Mouse (Mus musculus) kidney, postnatal 4 days (tissue): ENCODE data around the gene Fbp1.
A peak's percentile ranks its signal among the peaks of the same experiment; 100 is the strongest.
"Not testable (repeated sequence)": the region's sequence is repeated elsewhere in the genome, so short reads cannot be mapped to it uniquely, and the experiment has no call there.

ENCODE experiments used
- DNase-seq, 2 experiments: peaks; one replicate each; pipeline ENCODE4 v3.0.0; 2021; ENCODE audit warnings: mixed read lengths in 2 of 2

Gene Fbp1

DNA sequence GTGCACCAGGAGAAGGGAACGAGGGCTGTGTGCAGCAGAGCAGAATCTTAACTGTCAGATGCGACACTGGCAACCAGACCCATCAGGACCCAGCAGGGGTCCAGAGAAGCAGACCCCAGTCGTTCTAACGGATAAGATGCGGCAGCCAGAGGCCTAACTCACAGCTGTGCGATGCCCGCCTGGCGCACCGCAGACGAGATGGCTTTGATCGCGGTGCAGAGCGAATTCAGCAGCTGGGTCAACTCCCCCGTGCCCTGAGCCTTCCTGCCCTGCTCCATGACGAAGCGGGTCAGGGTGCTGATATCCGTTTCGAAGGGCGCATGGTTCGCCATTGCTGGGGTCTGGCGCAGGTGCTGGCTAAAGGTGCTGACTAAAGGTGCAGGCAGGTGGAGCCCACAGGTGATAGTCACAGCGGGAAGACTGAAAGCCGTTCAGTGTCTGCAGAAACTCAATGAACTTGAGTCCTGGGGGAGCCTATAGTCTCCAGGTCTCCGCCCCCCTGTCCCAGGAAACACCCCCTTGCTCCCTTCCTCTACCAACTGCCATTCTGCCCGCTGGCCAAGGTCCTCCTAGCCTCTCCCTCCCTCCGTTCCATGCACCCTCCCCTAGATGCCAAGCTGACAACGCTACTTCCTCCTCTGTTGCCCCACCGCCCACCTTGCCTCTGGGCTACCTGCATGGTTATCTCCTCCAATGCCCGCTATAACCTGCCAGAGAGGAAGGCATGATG lies at the start of gene Fbp1:
Gene Fbp1 (minus strand): TSS at position 571 of the 730 bp plus-strand sequence.
- peak; percentile 49 to 67 for DNase-seq

DNA sequence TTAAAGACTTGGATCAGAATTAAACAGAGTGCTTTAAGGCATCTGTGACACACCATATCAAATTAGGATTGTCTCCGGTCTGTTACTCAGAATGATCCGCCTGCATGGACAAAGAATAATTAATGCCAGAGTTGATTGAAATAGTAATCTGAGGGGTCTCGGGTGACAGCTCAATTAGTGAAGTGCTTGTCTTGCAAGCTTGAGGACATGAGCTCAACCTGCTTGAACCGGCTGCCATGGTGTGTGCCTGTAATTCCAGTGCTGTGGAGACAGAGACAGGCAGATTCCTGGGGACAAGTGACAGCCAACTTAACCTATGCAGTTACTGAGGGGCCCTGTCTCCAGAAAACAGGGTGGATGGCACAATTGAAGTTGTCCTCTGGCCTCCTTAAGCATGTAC lies 44.4 kb upstream of the Fbp1 start:
- no peak for DNase-seq

DNA sequence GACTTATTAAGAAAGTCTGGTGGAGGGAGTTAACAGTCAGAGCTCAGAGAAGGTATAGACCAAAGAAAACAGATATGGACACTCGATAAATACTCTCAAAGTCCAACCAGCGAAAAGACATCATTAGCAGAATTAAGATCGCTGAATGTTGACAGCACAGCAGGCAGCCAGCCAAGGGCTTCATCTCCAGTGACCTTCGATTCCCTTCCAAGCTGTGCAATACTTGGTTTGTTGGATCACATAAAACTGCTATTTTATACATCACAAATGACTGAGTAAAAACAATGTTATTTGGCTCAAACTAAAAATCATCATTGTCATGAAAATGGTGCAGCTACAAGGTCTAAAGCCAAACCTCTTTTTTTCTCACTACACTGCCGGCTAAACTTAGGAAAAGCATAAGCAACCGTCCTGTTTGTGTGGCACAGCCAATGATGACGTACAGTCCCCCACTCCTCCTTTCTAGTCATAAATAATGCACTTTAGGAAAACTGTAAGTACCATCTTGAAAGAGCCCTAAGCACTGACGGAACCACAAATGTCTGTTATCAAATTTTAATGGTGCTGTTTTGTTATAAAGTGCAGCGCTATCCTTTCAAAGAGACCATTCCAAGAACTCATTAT lies 41.8 kb upstream of the Fbp1 start:
- DNase-seq = peak; percentile 84 to 86

DNA sequence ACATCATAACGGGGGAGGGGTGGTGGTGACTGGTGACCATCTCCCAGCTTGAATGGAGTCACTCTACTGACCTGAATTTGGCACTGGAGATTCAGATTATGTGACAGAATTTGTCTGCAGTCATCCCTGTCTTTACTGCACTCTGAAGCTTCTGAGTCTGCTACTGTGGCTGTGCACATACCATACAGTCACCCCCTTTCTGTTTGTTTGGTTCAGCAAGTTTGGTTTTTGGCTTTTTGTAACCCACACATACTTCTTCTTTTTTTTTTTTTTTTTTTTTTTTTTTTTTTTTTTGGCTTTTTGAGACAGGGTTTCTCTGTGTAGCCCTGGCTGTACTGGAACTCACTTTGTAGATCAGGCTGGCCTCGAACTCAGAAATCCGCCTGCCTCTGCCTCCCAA lies 41.1 kb upstream of the Fbp1 start:
- not testable (repeated sequence) for DNase-seq

DNA sequence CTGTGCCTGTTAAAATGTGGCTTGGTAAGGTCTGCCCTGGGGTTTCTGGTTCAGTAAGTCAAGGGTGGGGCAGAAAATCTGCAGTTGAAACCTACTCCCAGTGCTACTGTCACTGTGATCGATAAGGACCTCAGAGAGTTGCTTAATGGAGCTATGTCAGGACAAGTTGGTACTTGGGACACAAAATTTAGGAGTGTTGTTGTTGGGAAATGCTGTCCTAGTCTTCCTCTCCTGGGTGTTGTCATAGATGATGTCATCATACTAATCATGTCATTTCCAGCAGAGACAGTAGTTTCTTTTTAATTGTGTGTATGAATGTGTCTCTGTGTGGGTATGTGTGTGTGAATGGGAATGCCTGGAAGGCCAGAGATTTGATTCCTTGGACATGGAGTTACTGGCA lies 39.4 kb upstream of the Fbp1 start:
- no peak for DNase-seq

DNA sequence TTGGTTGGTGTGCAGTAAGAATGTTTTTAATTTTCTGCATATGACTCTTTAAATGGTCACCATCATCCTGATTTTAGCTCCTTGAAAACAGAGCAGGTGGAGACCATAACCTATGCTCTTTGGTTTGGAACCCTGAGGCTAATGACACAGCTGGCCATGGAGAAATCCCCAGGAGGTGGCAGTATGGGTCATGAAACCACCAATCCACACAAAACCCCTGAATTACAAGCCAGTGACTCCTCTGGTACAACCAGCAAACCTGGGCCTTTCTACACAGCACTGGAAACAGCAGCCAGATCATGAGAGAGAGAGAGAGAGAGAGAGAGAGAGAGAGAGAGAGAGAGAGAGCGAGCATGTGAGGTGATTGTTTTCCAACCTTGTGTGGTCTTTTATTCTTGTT lies 38.4 kb upstream of the Fbp1 start:
- peak; percentile 76 to 81 for DNase-seq

DNA sequence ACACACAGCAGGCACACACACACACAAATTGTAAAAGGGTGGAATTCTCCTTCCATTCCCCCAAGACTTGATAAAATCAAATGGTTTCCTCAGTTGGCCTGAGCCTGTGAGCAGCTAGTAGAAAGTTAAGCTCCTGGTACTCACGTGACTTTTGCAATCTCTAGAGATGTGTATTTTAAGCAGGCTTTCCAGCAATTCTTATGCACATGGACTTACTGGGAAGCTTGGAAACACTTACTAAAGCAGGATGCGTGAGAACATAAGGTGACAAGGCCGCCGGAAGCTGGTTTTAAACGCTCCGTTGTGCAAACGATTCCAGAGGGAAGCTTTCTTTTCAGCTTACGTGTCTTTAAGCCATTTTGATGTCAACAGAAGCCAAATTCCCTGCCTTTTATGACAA lies 35.1 kb upstream of the Fbp1 start:
- no peak for DNase-seq

DNA sequence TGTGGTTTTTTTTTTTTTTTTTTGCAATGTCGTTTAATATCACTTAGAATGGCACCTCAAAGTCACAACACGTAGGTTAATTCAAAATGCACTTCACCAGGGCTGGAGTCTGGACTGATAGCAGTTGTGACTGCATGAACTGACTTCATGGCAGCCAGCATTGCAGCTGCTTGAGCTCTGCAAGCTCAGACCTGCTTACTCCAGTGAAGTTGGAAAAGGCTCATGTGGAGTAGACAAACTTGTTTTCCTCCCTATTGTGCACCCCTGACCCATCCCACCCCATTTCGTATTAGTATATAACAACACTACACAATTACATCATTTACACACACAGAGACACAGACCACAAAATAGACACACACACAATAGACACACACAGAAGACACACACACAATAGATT lies 34.6 kb upstream of the Fbp1 start:
- DNase-seq = no peak

DNA sequence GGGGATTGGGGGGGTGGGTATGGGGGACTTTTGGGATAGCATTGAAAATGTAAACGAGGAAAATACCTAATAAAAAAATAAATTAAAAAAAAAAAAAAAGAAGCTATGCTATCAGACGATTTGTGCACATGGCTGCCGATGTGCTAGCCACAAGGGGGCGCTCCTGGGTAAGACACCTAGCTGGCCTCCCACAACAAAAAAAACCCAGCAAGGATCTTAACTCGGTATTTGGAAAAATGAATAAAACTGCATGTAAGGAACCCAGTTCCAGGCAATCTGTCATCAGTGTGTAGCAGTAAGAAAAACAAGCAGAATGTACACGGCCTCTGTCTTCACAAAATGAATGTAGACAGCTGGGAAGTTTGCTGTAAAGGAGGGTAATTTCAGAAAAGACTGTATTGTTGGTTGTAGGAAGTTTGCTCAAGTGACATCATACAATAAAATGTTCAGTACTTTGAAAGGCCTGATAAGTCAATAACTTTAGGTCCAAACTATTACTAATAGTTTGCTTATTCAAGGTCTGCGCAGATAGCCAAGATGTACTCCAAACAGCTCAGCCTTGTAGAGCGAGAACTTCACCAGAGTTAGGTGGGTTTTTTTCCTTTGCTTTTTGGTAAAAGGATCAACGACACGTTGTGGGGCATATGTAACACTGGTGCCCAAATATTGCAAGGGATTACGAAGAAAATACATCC lies 31.7 kb upstream of the Fbp1 start:
- peak; percentile 92 to 93 for DNase-seq

DNA sequence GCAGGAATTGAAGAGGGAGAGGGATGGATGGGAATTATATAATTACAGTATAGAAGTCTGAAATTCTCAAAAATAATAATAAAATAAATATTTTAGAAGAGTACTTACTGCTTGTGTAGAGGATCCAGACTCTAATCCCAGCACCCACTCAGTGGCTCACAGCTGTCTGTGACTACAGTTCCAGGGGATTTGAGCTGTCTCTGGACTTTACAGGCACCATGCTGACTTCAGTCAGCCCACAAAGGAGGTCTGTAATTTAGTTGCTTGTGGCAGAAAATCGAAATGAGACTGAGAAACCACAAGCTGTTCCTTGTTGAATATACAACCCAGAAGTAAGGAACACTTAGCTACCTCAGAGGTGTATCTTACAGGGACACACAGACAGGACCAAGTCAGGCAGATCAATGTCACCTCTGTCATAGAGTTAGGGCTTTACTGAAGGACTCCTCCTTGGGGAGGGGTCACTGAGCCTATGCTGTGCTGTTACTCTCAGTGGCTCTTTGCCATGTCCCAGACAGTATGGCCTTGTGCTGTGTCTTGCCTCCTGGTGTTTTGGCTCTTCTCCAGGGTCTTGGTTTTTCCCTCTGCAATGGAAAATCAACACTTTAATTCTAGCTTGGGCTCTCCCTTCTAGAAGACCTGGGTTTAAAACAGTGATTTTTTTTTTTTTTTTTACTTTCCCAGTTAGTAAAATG lies 29.5 kb upstream of the Fbp1 start:
- no peak for DNase-seq

DNA sequence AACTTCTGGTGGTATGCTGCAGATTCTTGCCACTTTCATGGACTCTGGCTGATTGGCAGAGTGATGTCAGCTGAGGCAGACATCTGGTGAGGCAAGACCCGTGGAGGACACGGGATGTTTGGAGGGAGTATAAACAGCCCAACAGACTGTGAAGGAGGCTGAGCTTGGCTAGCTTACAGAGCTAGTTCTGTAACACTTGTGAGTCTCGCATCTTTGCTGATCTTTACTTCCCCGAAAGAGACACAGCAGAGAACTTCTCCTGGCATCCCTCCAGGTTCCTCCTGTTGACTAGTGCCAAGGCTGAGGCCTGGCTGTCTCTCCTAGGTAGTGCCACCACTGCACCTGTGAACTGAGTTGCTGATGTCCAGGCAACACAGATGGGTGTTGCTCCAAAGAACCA lies 28.6 kb upstream of the Fbp1 start:
- peak in 1 of 2 experiments; percentile 22 for DNase-seq

DNA sequence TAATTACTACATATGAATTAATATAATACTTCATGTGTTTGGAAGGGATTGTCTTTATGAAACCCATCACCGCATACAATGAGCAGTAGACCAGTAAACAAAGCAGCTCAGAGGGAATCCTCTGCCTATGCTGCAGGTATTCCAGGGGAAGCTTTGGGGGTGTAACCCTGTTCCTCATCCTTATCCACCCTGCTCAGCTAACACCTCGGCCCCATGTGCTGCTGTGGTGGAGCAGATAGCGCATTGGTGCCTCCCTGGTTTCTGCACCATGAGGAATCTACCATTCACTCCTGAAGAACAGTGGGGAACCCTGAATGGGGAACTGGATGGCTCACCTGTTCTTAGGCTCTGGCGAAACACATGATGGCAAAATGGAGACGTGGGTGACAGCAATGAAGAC lies 23.5 kb upstream of the Fbp1 start:
- DNase-seq = no peak

DNA sequence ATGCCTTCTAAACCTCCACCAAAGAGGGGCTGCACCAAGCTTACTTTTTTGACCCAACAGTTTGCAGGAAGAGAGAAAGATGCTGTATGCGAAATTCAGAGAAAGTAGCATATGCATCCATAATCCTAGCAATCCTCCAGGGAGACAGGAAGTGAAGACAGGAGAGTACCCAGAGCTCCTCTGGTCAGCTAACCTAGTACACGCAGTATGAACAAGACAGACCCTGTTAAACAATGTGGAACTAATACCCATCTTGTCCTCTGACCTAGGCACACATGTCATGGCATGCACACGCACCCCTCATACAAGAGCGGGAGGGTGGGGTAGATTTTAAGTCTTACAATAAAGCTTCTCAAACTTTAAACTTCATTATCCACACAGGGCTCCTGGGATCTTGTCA lies 22.1 kb upstream of the Fbp1 start:
- no peak for DNase-seq

DNA sequence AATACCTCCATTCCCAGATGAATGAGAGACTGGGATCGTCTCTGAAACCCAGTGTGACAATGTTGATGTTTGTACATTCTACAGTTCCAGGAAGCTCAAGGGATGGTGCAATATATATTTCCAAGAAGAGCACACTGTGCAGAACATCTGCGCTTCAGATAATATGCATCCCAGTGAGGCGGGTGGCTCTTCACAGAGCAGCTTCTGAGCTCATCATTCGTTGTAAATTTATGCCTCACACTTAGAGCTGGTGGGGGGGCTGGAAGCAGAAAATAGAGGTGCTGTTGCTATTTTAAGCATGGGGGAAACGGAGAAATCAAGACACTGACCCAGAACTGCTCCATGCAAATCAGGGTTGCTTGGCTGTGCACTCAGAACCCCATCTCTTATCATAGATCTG lies 21.7 kb upstream of the Fbp1 start:
- no peak for DNase-seq

DNA sequence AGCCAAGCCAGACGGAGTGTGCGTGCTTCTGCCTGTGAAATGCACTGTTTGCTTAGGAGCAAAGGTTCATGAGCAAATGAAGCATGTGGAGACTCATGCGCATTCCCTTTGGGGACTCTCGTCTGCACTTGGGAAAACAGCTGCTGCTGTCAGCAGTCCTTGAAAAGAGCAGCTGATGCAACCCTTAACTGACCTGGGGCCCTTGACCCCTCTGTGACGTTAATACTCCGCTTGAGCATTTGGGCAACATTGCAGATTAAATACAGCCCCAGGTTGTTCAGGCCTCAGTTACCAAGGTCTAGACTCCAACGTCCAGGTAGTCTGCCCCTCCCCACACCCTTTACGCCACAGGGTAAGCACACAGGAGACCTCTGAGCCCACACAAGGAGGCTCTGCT lies 20.1 kb upstream of the Fbp1 start:
- peak; percentile 71 to 81 for DNase-seq

DNA sequence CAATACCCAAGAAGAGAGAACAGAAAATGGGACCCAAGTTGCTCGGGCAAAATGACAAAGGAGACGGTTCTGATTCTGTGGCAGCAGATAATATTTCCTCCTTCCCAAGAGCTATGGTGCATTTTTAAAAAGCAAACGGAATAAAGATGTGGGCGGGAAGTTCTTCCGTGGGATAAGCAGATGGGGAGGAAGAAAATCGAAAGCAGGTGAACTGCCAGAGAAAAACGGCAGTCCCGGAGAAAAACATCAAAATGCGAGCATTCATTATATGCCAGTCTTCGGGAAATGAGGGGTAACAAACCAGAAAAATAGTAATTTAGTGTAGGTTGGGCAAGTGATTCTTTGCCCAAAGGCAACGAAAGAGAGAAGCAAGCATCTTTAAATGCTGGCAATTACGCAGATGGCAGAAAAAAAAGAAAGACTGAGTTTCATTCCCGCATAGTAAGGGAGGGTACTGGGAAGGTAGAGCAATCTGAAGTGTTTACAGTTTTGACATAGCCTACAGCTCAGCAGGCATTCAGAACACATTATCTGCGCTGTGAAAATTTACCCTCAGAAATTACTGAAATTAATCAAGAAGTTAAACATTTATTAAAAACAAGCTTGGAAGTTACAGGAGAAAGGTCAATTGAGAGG lies 19.6 kb upstream of the Fbp1 start:
- no peak for DNase-seq

DNA sequence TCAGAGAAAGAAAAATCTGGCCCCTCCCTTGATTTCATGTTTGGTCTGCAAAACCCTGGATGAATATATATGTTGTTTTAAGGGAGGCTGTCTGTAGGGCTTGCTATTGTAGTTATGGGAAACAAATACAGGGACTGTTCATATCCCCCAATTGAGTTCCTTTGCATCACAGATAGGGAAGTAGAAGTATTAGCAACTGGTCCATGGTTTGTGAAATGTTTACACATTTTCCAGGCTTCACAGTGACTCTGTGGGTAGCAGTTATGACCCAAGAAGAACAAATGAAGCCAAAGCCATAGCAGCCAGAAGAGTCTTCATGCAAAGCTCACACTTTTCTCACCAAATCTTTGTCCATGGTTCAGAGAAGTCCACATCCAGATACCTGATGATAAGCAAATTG lies 13.1 kb upstream of the Fbp1 start:
- no peak for DNase-seq

DNA sequence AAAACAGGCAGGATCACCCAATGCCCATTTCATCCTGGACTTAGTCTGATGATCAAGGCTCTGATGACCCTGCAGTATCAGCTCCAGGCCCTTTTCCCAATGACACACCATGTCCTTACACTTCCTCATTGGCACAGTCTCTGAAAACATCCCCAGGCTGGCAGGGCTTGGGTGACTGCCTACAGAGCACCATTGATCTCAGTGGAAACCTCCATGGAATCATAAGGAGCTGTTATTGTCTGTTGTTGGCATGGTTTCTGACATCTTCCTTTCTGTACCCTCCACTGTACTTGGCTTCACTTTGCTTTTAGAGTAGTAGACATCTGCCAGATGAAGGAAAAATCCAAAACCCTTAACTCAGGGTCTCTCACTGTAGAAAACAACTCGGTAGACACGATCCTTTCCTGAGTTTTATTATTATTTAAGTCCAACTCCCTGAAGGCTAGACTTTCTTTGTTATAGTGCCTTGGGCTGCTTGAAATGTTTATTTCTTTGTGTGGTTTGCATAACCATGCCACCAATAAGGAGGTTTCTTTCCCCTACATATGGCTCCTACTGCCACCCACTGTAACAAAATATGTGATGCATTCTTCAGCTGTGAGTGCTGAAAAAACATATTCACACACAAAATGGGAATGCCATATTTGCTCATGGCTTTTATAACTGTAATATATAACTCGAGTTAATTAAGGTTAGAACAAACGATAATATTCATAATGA lies 10.0 kb upstream of the Fbp1 start:
- no peak for DNase-seq

DNA sequence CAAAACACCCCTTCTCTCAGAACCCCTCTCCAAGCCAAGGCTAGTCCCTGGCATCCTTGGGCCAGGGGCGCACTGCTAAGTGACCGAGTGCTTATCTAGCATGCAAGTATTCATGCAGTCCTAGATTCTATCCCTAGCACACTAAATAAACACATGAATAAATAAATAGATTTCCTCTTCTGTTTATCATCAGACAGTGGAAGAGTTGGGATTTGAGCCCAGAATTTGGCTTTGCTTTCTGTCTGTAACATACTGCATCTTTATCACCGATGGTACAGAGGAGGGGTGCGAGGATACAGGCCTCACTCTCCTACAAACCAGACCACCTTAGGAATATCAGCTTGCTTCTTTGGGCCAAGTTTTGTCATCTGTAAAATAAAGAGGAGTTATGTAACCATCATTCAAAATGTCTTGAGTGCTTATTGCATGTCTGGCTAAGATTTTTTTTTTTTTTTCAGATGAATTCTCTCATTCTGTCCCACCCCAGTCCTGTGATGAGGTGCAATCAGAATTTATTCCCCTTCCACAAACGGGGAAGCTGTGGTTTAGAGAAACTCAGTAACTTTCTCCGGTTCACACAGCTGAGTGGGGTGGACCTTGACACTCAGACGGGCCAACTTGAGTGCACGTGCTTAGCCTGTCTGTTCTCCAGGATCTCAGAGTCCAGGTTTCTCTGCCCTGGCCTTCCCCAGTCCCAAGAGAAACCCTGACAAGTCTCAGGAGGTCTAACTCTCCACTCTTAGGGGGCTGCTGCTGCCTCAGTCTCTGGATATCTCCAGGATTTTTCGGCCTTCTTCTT lies 5.2 kb upstream of the Fbp1 start:
- DNase-seq = peak in 1 of 2 experiments; percentile 45

DNA sequence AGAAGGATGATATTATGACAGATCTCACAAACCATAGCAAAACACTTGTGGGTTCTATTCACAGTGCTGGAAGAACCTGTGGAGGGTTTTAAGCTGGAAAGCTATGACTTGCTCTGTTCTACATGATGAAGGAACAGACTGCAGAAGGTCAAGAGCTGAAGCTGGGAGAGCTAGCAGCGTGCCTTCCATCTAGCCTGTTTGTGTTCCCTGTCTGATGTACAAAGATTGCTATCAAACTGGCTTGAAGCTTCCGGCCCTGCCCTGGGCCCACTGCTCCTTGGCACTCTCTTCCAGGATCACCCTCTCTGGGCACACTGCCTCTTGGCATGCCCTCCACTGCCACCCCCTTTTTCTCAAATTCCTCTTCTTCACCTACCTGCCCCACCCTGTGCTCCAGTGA lies 1.2 kb upstream of the Fbp1 start:
- DNase-seq = no peak

DNA sequence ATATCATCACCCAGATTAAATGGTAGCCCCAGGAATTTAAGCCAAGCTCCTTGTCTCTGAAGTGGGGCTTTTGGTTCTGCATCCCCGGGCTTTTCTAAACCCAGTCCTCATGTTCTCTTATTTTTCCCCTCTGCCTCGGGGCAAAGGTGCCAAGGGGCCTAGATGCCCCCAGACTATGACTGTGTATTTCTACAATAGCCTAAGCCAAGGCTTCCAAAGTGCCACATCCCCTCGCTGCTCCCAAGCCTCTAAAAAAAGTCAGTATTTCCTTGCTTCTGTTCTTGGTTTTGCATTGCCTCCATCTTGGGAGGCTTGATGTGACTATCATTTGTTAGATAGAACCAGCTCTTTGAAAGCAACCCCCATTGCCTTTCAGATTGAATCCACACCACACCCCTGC lies 3.5 kb downstream of the Fbp1 start:
- DNase-seq = no peak

DNA sequence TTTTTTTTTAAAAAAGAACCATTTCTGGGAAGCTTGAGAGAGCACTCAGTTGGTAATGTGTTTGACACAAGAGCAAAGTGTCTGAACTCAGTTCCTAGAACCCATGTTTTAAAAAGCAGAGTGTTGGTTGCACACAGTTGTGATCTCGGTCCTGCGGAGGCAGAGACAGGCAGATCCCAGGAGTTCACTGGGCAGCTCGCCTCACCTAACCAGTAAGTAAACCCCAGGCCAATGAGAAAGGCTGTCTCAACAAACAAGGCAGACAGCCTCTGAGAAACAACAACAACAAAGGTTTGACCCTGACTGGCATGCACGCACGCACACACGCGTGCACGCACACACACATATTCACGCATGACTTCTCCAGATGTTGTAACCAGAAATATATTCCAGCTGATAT lies 4.2 kb downstream of the Fbp1 start:
- DNase-seq = no peak
